Comparison of ENCODE assay signal across 22 mouse cellular contexts in the genomic region with DNA sequence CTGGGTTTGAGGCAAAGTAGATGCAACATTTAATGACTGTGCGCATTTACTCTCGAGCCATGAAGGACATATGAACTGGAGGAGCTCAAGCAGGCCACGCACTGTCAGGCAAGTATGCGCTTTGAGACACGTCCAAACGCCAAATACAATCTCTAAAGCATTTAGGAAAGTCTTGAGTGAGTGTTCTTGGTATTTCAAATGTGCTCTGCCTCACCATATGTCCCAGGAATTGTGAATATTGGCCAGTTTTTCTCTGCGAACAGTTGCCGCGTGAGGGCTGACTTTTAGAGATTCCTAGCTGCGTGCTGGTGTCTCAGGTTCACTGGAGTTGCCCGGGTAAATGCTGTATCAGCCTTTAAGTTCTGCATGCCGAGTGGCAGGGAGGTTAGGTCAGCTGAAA.
DNase-seq lines count a peak whose midpoint lies in the region; ATAC-seq lines count a peak whose summit lies in the region.
"Had no signal": no experiment of that assay in that cellular context is flagged by ENCODE, and none has a peak within 500 bp of the region (broad histone marks: within the 10 kb centered on the region; RNA-seq: fewer than 3 reads in every experiment).

No protein-coding gene starts in this region.

- no peak for ATAC-seq in forebrain, embryonic 15.5 days (replicated peaks)
- no peak for ATAC-seq in forebrain, embryonic 16.5 days
- ATAC-seq: forebrain, embryonic 14.5 days; inflammation-experienced regulatory T-cells, adult 6 months had no signal

- H3K36me3 ChIP-seq in forebrain, embryonic 15.5 days = no peaks in the 10 kb centered on the region
- no peaks in the 10 kb centered on the region for H3K36me3 ChIP-seq in forebrain, embryonic 16.5 days (ENCODE audit: control insufficient read depth, insufficient read depth)
- H3K36me3 ChIP-seq: heart, embryonic 15.5 days; liver, embryonic 13.5 days; midbrain, embryonic 12.5 days had no signal

- H3K9ac ChIP-seq in forebrain, embryonic 15.5 days (replicated peaks) = no peak overlapping the region
- no peak overlapping the region for H3K9ac ChIP-seq in forebrain, embryonic 16.5 days (replicated peaks; ENCODE audit: low read depth, low read length)
- H3K9ac ChIP-seq: heart, embryonic 15.5 days; hindbrain, embryonic 14.5 days; liver, embryonic 13.5 days; midbrain, embryonic 12.5 days had no signal

- H3K4me1 ChIP-seq in forebrain, embryonic 15.5 days = no peaks in the 10 kb centered on the region
- H3K4me1 ChIP-seq in forebrain, embryonic 16.5 days (replicated peaks; ENCODE audit: control insufficient read depth, insufficient read depth, low read length) = no peaks in the 10 kb centered on the region
- H3K4me1 ChIP-seq: heart, embryonic 15.5 days; liver, embryonic 13.5 days; midbrain, embryonic 12.5 days had no signal

- peak overlapping the region; percentile 56; the same call in 1 of the 2 replicates for H3K27ac ChIP-seq in forebrain, embryonic 15.5 days (replicated peaks)
- H3K27ac ChIP-seq in forebrain, embryonic 16.5 days (ENCODE audit: low read length) = no peak overlapping the region
- H3K27ac ChIP-seq: heart, embryonic 15.5 days; hindbrain, embryonic 14.5 days; liver, embryonic 13.5 days; midbrain, embryonic 12.5 days had no signal

- H3K27me3 ChIP-seq in forebrain, embryonic 15.5 days = no peaks in the 10 kb centered on the region
- H3K27me3 ChIP-seq in forebrain, embryonic 16.5 days (replicated peaks; ENCODE audit: control insufficient read depth, insufficient read depth, low read length) = no peaks in the 10 kb centered on the region
- H3K27me3 ChIP-seq: heart, embryonic 15.5 days; liver, embryonic 13.5 days; midbrain, embryonic 12.5 days had no signal

- no peak overlapping the region for H3K4me2 ChIP-seq in forebrain, embryonic 15.5 days (replicated peaks)
- H3K4me2 ChIP-seq in forebrain, embryonic 16.5 days (ENCODE audit: low read length) = no peak overlapping the region
- H3K4me2 ChIP-seq: heart, embryonic 15.5 days; hindbrain, embryonic 14.5 days; liver, embryonic 13.5 days; midbrain, embryonic 12.5 days had no signal

- H3K9me3 ChIP-seq in forebrain, embryonic 15.5 days = no peaks in the 10 kb centered on the region
- H3K9me3 ChIP-seq in forebrain, embryonic 16.5 days (ENCODE audit: control insufficient read depth, low read length) = no peaks in the 10 kb centered on the region
- H3K9me3 ChIP-seq: heart, embryonic 15.5 days; midbrain, embryonic 12.5 days had no signal

- WGBS in forebrain, embryonic 15.5 days = 80% methylated on average over 12 of the region's 12 CpGs
- whole genome bisulfite sequencing in forebrain, embryonic 16.5 days = 77% methylated on average over 12 of the region's 12 CpGs

- no peak overlapping the region for H3K4me3 ChIP-seq in forebrain, embryonic 15.5 days
- no peak overlapping the region for H3K4me3 ChIP-seq in forebrain, embryonic 16.5 days (replicated peaks; ENCODE audit: low read length)
- H3K4me3 ChIP-seq: heart, embryonic 15.5 days; liver, embryonic 13.5 days; midbrain, embryonic 12.5 days had no signal

- DNase-seq in right cerebral cortex, adult 18-20 months = peak; percentile 10
- DNase-seq in right cerebral cortex, postnatal 36 days (ENCODE audit: low spot score in 2 of 2) = no peak
- DNase-seq in layer of hippocampus, adult 8-10 months (ENCODE audit: low spot score in 2 of 2) = peak; percentile 15 to 38
- peak; percentile 34 for DNase-seq in telencephalon, adult 2 months (ENCODE audit: low read depth, low spot score)
- DNase-seq in spleen, postnatal 14 days (ENCODE audit: low spot score in 2 of 2) = no peak
- DNase-seq in cerebellum, adult 11-12 months = no peak
- DNase-seq: adrenal gland, postnatal 25 days; cerebellum, adult 11 months; cerebellum, postnatal 10 days; gastrocnemius, postnatal 36 days; heart, postnatal 36 days; kidney, adult 18-20 months; liver, embryonic 13.5 days; lung, adult 2 months; lung, postnatal 14 days had no signal

Comparison
In these comparisons a context has a peak if more than half of its experiments do, and no peak if none do; other contexts are left out.
1. DNase-seq: peak in right cerebral cortex, adult 18-20 months (single experiment), layer of hippocampus, adult 8-10 months (2 of 2) and telencephalon, adult 2 months (single experiment); none in right cerebral cortex, postnatal 36 days (0 of 2), spleen, postnatal 14 days (0 of 2) and cerebellum, adult 11-12 months (single experiment).